Mouse (Mus musculus) left cerebral cortex, adult 2 months (tissue): Measurements from ENCODE around the gene Cenpp. TPM values are rescaled to one million over a fixed set of nuclear protein-coding genes. Genes with fewer than 3 reads are reported as not detected.

ENCODE experiments used
- DNase-seq, 2 experiments: peaks; one replicate each; pipeline ENCODE4 v3.0.0; 2021 to 2022; ENCODE audit warnings: low spot score in 2 of 2, mixed read lengths in 1 of 2; ENCODE audit errors: extremely low spot score in 1 of 2
- H3K27ac ChIP-seq: fragments of 200-600 bp; 2 replicates; pipeline ENCODE4 v1.8.1; 2022
- H3K4me3 ChIP-seq: fragments of 200-600 bp; 2 replicates; pipeline ENCODE4 v1.8.1; 2022
- CTCF ChIP-seq: fragments of 200-600 bp; IDR thresholded peaks from 2 replicates; pipeline ENCODE4 v1.8.1; 2022; ENCODE audit warnings: antibody characterized with exemption, mild to moderate bottlenecking, moderate library complexity
- intact Hi-C: fragments of 180-260 bp; cut with DNase I; formaldehyde crosslinking; loops from one replicate; pipeline ENCODE4 v1.15.1; 2025
- total RNA-seq, 2 experiments: library from RNA; stranded (reverse); gene quantifications; 2 replicates each; pipeline ENCODE4 v1.2.3; 2021

Gene Cenpp
- total RNA-seq, 2 experiments from 2014 or later: 0.51 to 1.5 TPM

- intact Hi-C loops: no loop called here
- DNase-seq: no peak
- H3K27ac ChIP-seq: no peak overlapping the region
- no peak overlapping the region for H3K4me3 ChIP-seq
- no peak for TF ChIP-seq CTCF
Measured at GRCm38 (mm10) chr13:49467585-49467984, 185.0 kb downstream of the Cenpp start.

DNA sequence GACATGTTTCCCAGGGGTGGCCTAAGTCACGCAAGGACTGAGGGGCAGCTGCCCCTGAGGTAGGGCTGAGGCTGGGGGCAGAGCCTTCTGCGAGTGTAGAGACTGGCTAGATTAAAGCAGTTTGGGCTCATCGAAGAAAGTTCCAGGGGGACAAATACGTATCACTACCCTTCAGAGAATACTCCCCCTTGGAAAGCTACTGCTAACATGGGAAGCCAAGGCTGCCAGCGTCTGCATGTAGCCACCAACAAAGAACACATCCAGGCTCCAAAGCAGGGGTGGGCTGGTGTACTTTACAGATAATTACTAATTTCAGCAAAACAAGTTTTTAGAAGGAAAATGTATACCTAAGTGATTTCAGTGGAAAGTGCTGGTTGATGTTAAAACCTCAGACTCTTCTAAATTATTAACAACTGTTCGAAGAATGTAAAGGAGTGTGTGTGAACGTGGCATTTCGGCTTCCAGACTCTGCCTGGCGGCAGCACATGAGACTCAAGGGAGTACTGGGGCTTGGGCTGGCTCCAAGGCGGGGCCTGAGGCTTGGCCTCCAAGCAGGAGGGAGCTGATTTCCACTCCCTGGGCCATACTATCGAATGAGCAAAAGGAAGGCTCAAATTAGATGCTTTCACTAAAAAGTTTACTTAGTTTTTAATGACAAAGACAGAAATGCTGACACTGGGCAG, 186.1 kb downstream of the Cenpp start:
- H3K4me3 ChIP-seq: no peak overlapping the region
- H3K27ac ChIP-seq: 0 out of 2 replicates have a peak overlapping the region, but pooled peaks have one; percentile 13
- no peak for TF ChIP-seq CTCF
- DNase-seq: no peak
- intact Hi-C loops: no loop called here

DNA sequence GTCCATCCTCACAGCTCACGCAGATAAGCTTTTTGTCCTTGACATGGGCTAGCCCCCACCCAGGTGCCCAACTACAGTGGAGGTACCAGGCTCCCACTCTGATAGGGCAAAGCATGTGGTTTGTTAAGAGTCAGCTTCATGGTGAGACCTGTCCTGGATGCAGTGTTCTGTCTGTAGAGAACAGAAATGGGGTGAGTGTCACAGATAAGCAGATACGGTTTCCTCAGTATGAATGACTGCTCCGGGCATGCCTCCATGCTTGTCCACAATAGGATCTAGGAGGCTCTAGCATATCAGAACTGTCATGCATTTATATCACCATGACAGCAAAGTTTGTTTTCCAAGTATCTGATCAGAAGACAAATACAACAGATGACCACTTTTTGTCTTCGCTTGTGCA, 186.7 kb downstream of the Cenpp start:
- H3K4me3 ChIP-seq: no peak overlapping the region
- intact Hi-C loops: no loop called here
- no peak for TF ChIP-seq CTCF
- no peak overlapping the region for H3K27ac ChIP-seq
- DNase-seq: no peak

DNA sequence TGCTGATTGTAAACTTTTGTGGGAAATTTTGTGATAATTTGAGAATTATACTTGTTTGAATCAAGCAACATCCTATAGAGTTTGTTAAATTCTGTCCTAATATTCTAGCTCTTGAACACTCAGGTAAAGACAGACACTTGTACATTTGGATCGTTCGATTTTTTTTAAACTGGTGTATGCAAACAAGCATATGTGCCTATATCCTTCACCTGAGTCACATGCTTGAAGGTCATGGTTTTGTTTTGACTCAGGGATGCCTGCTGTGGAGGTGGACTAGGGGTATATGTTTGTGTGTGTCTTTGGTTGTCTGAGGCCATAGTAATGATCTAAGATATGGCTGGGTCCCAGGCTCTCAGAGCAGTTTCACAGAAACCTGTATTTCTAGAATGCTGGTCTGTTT, 189.7 kb downstream of the Cenpp start:
- no peak for DNase-seq
- Histone ChIP-seq H3K4me3 (no peak overlapping the region), H3K27ac (0 out of 2 replicates have a peak overlapping the region, but pooled peaks have one; percentile 6)
- TF ChIP-seq CTCF: no peak
- intact Hi-C loops: no loop called here

DNA sequence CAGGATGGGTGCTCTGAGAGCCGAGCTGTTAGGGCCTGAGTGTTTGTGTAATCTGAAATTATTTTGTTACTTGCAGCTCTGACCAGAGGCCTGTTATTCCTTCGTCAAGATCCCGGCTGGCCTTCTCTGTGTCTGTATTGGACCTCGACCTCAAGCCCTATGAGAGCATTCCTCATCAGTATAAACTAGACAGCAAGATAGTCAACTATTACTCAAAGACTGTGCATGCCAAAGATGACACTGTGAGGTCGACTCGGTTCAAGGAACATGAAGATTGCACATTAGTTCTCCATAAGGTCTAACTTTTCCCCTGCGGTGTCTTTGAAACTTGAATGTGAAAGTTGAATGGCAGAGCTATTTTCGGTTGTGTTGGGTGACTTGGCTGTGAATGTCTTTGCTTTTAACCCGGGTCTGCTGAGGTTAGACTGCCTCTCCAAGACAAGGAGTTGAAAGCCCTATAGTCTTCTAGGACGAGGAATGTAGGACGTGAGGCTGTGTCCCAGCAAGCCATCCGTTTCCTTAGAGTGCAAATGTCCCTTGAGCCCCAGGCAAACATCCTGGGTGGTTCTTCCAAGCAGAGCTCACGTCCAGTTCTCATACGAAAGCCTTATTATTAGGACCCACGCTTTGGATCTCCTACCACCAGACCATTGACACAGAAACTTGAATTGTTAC, 191.0 kb downstream of the Cenpp start:
- no peak for TF ChIP-seq CTCF
- intact Hi-C loops: no loop called here
- Histone ChIP-seq H3K27ac (peak overlapping the region; percentile 61), H3K4me3 (no peak overlapping the region)
- DNase-seq: no peak

DNA sequence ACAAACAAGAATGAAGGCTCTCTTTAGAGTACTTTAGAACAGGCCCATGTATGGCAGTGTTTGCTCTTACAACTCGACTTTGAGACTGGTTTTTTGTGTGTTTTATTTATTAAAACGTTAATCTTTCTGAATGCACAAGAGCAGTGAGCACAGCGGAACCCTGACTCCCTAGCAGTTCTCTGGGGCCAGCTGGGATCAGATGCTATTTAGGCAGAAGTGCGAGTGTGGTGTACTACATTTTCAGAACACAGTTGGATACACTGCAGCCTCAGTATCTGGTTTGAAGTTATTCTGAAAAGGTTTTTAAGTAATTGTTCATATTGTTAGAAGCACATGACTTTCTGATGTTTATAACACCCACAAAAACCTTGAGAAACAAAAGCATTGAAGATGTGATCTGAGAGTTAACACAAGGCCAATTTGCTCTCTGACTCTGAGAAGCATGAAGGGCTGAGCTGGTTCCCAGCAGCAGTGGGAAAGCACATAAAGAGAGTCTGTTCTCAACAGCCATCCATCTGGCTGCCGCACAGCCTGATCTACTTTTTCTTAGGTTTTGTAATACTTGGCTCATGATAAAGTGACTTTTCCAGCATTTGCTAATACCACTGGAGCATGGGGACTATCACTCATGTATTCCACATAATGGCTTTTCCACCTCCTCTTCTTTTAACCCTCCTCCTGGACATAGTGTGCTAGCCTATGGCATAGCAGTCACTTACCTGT, 191.7 kb downstream of the Cenpp start:
- no peak for TF ChIP-seq CTCF
- H3K4me3 ChIP-seq: no peak overlapping the region
- intact Hi-C loops: no loop called here
- H3K27ac ChIP-seq: peak overlapping the region; percentile 61
- no peak for DNase-seq

DNA sequence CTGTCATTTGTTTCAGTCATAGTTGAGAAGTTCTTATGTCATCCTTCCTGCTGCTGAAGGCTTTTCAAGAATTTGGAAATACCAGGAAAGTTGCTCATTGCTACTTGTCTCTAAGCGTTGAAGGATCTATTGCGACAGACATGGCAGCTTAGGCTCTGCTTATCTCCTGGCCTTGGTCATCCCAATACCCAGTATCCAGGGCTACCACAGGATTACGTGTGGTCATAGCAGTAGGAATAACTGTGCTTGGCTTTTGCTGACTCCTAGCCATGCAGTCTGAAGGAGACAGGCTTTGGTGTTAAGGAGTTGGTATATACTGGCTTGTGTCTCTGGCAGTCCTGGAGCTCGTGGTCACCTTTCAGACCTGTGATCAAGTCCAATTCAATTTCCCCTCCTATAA, 192.3 kb downstream of the Cenpp start:
- no peak for DNase-seq
- TF ChIP-seq CTCF: no peak
- intact Hi-C loops: no loop called here
- Histone ChIP-seq H3K4me3 (no peak overlapping the region), H3K27ac (peak overlapping the region; percentile 53; the same call in 1 of the 2 replicates)

GRCm38 (mm10) chr13:49449318-49449749, 203.3 kb downstream of the Cenpp start:
- intact Hi-C loops: loop anchor here (1.0 kb wide), 1 partner anchor 196 kb away; no protein-coding TSS in a partner anchor
- Histone ChIP-seq H3K27ac (no peak overlapping the region), H3K4me3 (no peak overlapping the region)
- peak; percentile 77 to 85 for DNase-seq
- TF ChIP-seq CTCF: no peak; the same call in none of the 2 replicates

DNA sequence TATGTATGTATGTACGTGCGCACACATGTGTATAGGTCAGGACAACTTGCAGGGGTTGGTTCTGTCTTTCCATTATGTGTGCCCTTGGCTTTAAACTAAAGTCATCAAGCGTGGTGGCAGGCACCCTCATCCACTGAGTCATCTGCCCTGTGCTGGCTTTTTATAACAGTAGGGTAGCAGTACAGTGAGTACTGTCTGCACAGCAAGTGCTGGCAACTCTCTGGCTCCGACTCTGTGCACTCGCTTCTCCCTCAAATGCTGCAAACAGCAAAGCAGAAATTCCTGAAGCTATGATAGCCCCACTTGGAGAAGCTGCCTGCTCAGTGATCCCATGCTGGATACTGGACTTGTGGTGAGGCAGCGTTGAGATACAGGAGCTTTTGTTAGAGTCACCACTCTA, 208.1 kb downstream of the Cenpp start:
- no peak overlapping the region for H3K27ac ChIP-seq
- no peak for DNase-seq
- intact Hi-C loops: no loop called here
- H3K4me3 ChIP-seq: no peak overlapping the region
- no peak for TF ChIP-seq CTCF

- intact Hi-C loops: no loop called here
- no peak for DNase-seq
Measured at GRCm38 (mm10) chr13:49436170-49436569, 216.4 kb downstream of the Cenpp start.

DNA sequence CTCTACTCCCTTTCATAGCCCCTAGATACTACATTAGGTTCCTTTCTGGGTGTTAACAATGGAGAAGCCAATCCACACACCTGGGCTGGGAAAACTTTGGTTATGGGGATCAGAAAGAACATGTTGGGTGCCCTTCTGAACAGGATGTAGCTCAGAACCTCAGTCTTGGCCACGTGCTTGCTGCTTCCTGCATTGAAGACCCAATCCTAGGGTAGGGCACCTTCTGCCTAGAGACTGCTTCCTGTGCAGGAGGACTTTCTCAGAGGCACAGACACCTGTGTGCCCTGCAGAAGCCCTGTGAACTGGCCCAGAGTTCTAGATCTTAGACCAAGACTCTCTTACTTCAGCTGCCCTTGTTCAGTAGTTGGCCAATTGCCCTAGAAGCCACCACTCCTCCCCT, 216.8 kb downstream of the Cenpp start:
- no peak for DNase-seq
- peak overlapping the region; percentile 36; the same call in 1 of the 2 replicates for H3K27ac ChIP-seq
- intact Hi-C loops: no loop called here
- no peak overlapping the region for H3K4me3 ChIP-seq
- TF ChIP-seq CTCF: no peak

More at GRCm38 (mm10) chr13:49436170-49436569, 216.4 kb downstream of the Cenpp start:
- Histone ChIP-seq H3K4me3 (no peak overlapping the region), H3K27ac (no peak overlapping the region)
- TF ChIP-seq CTCF: no peak
